Mouse (Mus musculus): Measurements from ENCODE around the gene Ccn2. TPM values are rescaled to one million over a fixed set of nuclear protein-coding genes. Genes with fewer than 3 reads are reported as not detected.

Gene Ccn2
- polyA plus RNA-seq, 1 experiment: 7.2 TPM

GRCm38 (mm10) chr10:24572044-24572960, 22.9 kb upstream of the Ccn2 start:
- H3K79me2 ChIP-seq (ENCODE audit: control insufficient read depth, insufficient read depth): no peaks in the 10 kb centered on the region
- H3K27me3 ChIP-seq (ENCODE audit: control insufficient read depth, insufficient read depth, insufficient read length): no peaks in the 10 kb centered on the region
- no peak overlapping the region for H3ac ChIP-seq (ENCODE audit: control insufficient read depth, insufficient read length)
- H3K4me3 ChIP-seq: no peak overlapping the region
- TF ChIP-seq REST (IDR thresholded peaks at IDR 0.05; ENCODE audit: insufficient read depth, insufficient read length) (no peak), MYOD1 (IDR thresholded peaks at IDR 0.05; ENCODE audit: control insufficient read depth in 1 of 3, insufficient read length in 2 of 3, low read depth in 2 of 3) (no peak), SRF (IDR thresholded peaks at IDR 0.05; ENCODE audit: control insufficient read depth, insufficient read length, low read depth) (no peak), CEBPB (IDR thresholded peaks at IDR 0.05; ENCODE audit: insufficient read depth, poor library complexity, severe bottlenecking) (no peak), POLR2AphosphoS2 (IDR thresholded peaks at IDR 0.05; ENCODE audit: insufficient read length, low read depth) (no peak), USF1 (IDR thresholded peaks at IDR 0.05; ENCODE audit: low read depth) (no peak), TCF3 (IDR thresholded peaks at IDR 0.05; ENCODE audit: insufficient read length, low read depth) (no peak), TCF12 (IDR thresholded peaks at IDR 0.05; ENCODE audit: insufficient read depth, poor library complexity, severe bottlenecking) (no peak)
- H3K36me3 ChIP-seq (ENCODE audit: control insufficient read depth, insufficient read depth): no peaks in the 10 kb centered on the region
- no peak overlapping the region for H3K4me2 ChIP-seq (ENCODE audit: low read depth)

- Histone ChIP-seq H3K27me3 (ENCODE audit: control insufficient read depth, insufficient read depth, insufficient read length) (no peaks in the 10 kb centered on the region), H3K4me3 (no peak overlapping the region), H3K4me2 (ENCODE audit: low read depth) (no peak overlapping the region), H3ac (ENCODE audit: control insufficient read depth, insufficient read length) (no peak overlapping the region), H3K79me2 (ENCODE audit: control insufficient read depth, insufficient read depth) (no peaks in the 10 kb centered on the region), H3K36me3 (ENCODE audit: control insufficient read depth, insufficient read depth) (no peaks in the 10 kb centered on the region)
- TF ChIP-seq CEBPB (IDR thresholded peaks at IDR 0.05; ENCODE audit: insufficient read depth, poor library complexity, severe bottlenecking) (no peak), MYOG (IDR thresholded peaks at IDR 0.05; ENCODE audit: control insufficient read depth in 1 of 3, insufficient read depth in 1 of 3, insufficient read length in 2 of 3, low read depth in 2 of 3) (no peak), USF1 (IDR thresholded peaks at IDR 0.05; ENCODE audit: low read depth) (no peak), POLR2AphosphoS2 (IDR thresholded peaks at IDR 0.05; ENCODE audit: insufficient read length, low read depth) (no peak), POLR2A (IDR thresholded peaks at IDR 0.05; ENCODE audit: insufficient read length, low read depth) (no peak), MAX (IDR thresholded peaks at IDR 0.05; ENCODE audit: low read depth) (no peak), MYOD1 (IDR thresholded peaks at IDR 0.05; ENCODE audit: control insufficient read depth in 1 of 3, insufficient read length in 2 of 3, low read depth in 2 of 3) (no peak), SRF (IDR thresholded peaks at IDR 0.05; ENCODE audit: control insufficient read depth, insufficient read length, low read depth) (no peak), TCF3 (IDR thresholded peaks at IDR 0.05; ENCODE audit: insufficient read length, low read depth) (no peak), TCF12 (IDR thresholded peaks at IDR 0.05; ENCODE audit: insufficient read depth, poor library complexity, severe bottlenecking) (no peak), REST (IDR thresholded peaks at IDR 0.05; ENCODE audit: insufficient read depth, insufficient read length) (no peak), E2F4 (IDR thresholded peaks at IDR 0.05; ENCODE audit: insufficient read depth) (no peak)
Observed at GRCm38 (mm10) chr10:24573484-24573883, 21.8 kb upstream of the Ccn2 start.

- no peak overlapping the region for H3K4me3 ChIP-seq
- H3K79me2 ChIP-seq (ENCODE audit: control insufficient read depth, insufficient read depth): no peaks in the 10 kb centered on the region
- H3K4me2 ChIP-seq (ENCODE audit: low read depth): peak overlapping the region; percentile 19
- no peak overlapping the region for H3ac ChIP-seq (ENCODE audit: control insufficient read depth, insufficient read length)
- H3K27me3 ChIP-seq (ENCODE audit: control insufficient read depth, insufficient read depth, insufficient read length): no peaks in the 10 kb centered on the region
- H3K36me3 ChIP-seq (ENCODE audit: control insufficient read depth, insufficient read depth): no peaks in the 10 kb centered on the region
- TF ChIP-seq TCF12 (IDR thresholded peaks at IDR 0.05; ENCODE audit: insufficient read depth, poor library complexity, severe bottlenecking) (no peak), CEBPB (IDR thresholded peaks at IDR 0.05; ENCODE audit: insufficient read depth, poor library complexity, severe bottlenecking) (peak; percentile 98), MYOG (IDR thresholded peaks at IDR 0.05; ENCODE audit: control insufficient read depth in 1 of 3, insufficient read depth in 1 of 3, insufficient read length in 2 of 3, low read depth in 2 of 3) (no peak), POLR2A (IDR thresholded peaks at IDR 0.05; ENCODE audit: insufficient read length, low read depth) (no peak)
Observed at GRCm38 (mm10) chr10:24581076-24581475, 14.2 kb upstream of the Ccn2 start.

DNA sequence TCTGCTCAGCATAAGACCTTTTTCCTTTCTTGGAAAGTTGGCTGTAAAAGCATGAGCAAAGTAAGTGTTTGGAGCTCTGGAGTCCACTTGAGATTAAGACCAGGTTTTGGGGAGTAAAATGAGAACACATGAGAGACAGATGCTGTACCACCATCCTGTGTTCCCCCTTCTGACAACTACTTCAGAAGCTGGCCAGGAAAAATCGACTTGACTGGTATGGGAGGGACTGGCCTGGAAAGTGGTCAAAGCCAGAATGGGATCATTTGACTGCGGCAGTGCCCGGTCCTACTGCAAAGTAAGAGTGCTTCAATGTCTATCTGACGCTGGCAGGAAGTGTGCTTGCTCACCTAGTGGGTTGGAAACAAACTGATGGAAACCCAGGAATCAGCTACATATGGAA, 6.4 kb upstream of the Ccn2 start:
- H3K27me3 ChIP-seq (ENCODE audit: control insufficient read depth, insufficient read depth, insufficient read length): no peaks in the 10 kb centered on the region
- peak overlapping the region; percentile 66 for H3K4me2 ChIP-seq (ENCODE audit: low read depth)
- H3K36me3 ChIP-seq (ENCODE audit: control insufficient read depth, insufficient read depth): no peaks in the 10 kb centered on the region
- H3K79me2 ChIP-seq (ENCODE audit: control insufficient read depth, insufficient read depth): no peaks in the 10 kb centered on the region
- no peak overlapping the region for H3K4me3 ChIP-seq
- TF ChIP-seq POLR2AphosphoS2 (IDR thresholded peaks at IDR 0.05; ENCODE audit: insufficient read length, low read depth) (no peak), USF1 (IDR thresholded peaks at IDR 0.05; ENCODE audit: low read depth) (no peak), MYOG (IDR thresholded peaks at IDR 0.05; ENCODE audit: control insufficient read depth in 1 of 3, insufficient read depth in 1 of 3, insufficient read length in 2 of 3, low read depth in 2 of 3) (no peak), TCF12 (IDR thresholded peaks at IDR 0.05; ENCODE audit: insufficient read depth, poor library complexity, severe bottlenecking) (no peak), TCF3 (IDR thresholded peaks at IDR 0.05; ENCODE audit: insufficient read length, low read depth) (no peak), REST (IDR thresholded peaks at IDR 0.05; ENCODE audit: insufficient read depth, insufficient read length) (no peak), MAX (IDR thresholded peaks at IDR 0.05; ENCODE audit: low read depth) (no peak), CEBPB (IDR thresholded peaks at IDR 0.05; ENCODE audit: insufficient read depth, poor library complexity, severe bottlenecking) (no peak), MYOD1 (IDR thresholded peaks at IDR 0.05; ENCODE audit: control insufficient read depth in 1 of 3, insufficient read length in 2 of 3, low read depth in 2 of 3) (no peak), SRF (IDR thresholded peaks at IDR 0.05; ENCODE audit: control insufficient read depth, insufficient read length, low read depth) (no peak), E2F4 (IDR thresholded peaks at IDR 0.05; ENCODE audit: insufficient read depth) (no peak), POLR2A (IDR thresholded peaks at IDR 0.05; ENCODE audit: insufficient read length, low read depth) (no peak)
- H3ac ChIP-seq (ENCODE audit: control insufficient read depth, insufficient read length): no peak overlapping the region

Data from myocyte (in vitro differentiated cells).